Mouse (Mus musculus): ENCODE data around the gene Mthfd1l.
"Not testable (repeated sequence)": the region's sequence is repeated elsewhere in the genome, so short reads cannot be mapped to it uniquely, and the experiment has no call there.

Mthfd1l gene

DNA sequence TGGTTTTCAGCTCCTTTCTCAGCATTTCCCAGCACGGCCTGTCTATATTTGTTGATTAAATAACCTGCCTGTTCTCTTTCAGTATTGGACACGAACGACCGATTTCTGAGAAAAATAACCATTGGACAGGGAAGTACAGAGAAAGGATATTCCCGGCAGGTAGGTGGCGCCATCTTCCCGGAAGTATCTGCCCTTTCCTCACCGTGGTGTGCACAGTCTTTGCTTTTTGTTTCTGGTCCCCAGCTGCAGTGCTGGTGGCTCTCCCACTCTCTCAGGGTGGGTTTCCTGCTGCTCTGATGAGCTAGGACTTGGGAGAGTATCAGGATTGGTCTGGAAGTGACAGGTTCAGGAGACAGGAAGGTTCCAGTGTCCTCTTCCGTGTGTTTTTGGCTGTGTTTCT is 68.8 kb downstream of the Mthfd1l start:
- DNase-seq (ENCODE audit: low read depth, low spot score), result no peak

DNA sequence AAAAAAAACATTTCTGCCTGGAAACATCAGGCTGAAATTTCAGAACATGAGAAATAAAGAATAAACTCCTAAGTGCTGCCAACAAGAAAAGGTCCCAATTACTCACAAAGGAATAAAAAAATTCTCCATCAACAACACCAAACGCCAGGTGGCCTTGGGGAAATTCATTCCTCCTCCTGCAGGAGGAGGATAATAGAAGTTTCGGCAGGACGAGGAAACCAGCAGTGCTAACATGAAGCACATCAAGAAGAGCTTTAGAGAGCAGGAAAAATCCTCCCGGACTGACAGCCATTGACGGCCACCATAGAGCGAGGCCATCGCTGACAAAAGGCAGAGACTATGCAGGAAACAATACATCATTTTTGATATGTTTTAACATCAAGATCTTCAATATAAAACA is 71.5 kb downstream of the Mthfd1l start:
- DNase-seq (ENCODE audit: low read depth, low spot score), result no peak

DNA sequence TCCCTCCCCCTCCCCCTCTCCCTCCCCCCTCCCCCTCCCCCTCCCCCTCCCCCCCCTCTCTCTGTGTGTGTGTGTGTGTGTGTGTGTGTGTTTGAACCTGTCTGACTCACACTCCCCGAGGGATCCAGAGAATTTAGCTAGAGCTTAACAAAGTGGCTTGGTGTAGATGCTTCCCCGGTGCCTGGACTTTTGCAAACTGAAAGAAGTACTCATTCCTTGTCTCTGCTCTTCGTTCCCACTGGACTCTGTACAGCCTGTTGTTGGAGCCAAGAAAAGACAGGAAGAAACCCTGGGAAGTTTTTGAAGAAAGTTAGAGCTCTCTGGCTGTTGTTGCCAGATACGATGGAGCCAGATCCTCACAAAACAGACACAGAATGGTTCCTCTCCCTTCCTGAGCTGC is 73.6 kb downstream of the Mthfd1l start:
- no peak for DNase-seq (ENCODE audit: low read depth, low spot score)

DNA sequence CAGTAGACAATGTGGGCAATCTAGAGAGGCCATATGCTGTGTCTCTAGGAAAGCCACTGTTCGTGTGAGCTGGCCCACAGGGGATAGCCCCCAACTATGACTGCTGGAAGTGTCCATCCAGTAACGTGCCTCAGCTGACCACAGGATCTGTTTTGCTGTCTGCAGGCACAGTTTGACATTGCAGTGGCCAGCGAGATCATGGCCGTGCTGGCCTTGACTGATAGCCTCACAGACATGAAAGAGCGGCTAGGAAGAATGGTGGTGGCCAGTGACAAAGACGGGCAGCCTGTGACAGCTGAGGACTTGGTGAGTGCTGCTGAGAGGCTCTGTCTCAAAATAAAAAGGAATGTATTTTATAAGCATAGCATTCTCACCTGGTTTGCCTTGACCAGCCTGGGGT is 74.7 kb downstream of the Mthfd1l start:
- DNase-seq (ENCODE audit: low read depth, low spot score), result no peak

DNA sequence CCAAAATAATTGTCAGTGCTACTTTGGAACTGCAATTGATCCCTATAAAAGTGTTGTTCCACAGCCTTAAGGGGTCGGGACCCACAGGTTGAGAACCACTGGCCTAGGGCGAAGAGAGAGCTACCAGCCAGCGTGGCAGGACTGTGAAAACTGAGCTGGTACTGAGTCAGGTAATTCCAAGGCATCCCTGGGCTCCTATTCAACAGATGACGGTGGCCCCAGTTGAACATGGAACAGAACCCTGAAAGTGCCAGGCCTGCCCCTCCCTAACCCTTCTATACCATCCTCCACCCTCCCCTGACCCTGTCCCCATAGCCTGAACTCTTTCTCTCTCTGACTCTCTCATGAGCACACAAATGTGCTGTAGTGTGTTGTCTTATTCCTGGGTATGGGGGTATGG is 77.3 kb downstream of the Mthfd1l start:
- no peak for DNase-seq (ENCODE audit: low read depth, low spot score)

DNA sequence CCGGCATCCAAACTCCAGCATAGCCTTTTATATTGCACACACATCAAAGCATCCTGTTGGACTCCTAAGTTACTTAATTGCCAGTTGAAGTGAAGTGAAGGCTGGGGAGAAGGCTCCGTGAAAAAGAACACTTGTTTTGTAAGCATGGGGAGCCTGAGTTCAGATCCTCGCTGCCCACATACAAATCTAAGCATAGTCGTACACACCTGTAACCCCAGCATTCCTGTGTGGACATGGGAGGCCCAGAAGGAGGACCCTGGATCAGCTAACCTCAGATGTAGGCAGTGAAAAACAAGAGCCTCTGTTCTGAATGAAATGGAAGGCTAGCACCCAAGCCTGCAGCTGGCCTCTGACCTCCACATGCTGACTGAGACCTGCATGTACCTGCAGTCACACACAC is 79.8 kb downstream of the Mthfd1l start:
- no peak for DNase-seq (ENCODE audit: low read depth, low spot score)

DNA sequence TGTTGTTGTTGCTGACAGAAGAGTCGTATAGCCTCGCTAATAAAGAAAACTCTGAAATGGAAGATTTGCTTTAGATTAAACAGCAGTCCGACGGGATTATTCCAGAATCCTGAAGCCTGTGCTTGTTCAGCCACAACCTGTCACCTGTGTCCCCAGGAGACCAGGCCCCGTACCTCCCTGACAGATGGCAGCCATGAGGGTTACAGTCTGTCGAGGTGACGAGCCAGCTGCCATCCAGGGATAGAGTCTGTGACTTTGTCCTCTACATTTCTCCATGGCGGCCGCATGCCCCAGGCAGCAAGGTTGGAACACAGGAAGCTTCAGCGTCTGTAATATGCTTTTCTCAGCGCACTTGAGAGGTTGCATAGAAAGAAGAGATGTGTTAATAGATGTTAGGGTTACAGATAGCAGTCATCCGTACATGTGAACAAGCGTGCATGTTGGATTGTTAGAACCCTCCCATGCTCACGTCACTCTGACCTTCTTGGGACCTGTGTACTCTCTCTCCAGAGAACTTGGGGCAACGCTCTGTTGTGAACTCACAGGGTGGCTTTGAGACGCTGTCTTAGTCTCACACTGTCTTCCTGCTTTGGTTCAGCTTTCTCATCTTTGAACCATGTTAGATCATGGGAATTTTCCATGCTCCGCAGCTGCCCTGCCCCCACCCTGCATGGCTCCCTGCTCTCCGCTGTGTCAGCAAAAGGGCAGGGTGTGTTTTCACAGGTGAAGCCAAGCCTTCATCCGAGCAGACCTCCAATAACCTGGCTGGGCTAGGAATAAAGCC is 80.6 kb downstream of the Mthfd1l start:
- no peak for DNase-seq (ENCODE audit: low read depth, low spot score)

DNA sequence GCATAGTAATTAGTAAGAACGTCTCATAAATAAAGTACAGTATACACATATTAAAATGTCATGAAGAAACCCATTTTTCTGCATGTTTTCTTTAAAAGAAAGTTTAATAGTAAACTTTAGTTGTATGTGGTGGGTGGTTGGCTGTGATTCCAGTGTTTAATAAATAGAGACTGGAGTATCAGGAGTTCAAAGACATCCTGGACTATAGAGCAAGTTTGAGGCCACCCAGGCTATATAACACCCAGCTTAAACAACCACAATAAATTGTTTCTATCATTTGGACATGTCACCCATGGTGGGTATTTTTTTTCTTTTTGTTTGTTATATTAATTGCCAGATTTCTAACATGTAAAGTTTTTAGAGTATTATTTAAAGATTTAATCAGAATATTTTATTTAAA is 81.7 kb downstream of the Mthfd1l start:
- no peak for DNase-seq (ENCODE audit: low read depth, low spot score)

DNA sequence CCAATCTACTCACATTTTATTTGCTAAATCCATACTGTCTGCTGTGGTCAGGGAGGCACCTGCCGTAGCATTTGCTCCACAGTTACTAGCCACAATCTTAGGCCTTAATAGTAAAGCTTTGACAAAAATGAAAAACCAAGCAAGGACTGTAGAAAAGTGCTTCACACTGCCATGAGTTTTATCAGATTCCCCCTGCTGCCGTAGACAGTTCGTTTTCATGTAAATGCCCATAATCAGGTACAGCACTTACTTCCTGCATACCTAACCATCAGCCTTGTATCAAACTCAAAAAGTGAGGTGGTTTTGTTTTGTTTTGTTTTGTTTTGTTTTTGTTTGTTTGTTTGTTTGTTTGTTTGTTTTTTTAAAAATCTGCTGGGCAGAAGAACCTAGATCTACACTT is 84.5 kb downstream of the Mthfd1l start:
- no peak for DNase-seq (ENCODE audit: low read depth, low spot score)

DNA sequence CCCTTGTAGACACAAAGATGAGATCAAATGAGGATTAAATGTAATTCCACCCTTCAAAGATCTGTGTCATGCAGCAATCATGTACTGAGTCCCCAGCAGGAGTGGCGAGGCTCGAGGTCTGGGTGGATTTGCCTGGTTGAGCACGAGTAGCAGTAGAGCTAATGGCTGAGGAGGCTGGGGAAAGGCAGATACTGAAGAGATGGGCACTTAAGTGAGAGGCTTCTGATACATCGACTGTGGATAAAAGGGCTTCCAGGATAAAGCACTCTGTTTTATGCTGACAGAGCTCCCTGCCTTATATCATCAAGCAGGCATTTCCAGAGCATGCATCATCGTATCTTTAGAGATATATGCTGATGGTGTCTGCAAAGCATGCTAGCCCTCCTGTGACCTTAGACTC is 84.9 kb downstream of the Mthfd1l start:
- DNase-seq (ENCODE audit: low read depth, low spot score), result no peak

DNA sequence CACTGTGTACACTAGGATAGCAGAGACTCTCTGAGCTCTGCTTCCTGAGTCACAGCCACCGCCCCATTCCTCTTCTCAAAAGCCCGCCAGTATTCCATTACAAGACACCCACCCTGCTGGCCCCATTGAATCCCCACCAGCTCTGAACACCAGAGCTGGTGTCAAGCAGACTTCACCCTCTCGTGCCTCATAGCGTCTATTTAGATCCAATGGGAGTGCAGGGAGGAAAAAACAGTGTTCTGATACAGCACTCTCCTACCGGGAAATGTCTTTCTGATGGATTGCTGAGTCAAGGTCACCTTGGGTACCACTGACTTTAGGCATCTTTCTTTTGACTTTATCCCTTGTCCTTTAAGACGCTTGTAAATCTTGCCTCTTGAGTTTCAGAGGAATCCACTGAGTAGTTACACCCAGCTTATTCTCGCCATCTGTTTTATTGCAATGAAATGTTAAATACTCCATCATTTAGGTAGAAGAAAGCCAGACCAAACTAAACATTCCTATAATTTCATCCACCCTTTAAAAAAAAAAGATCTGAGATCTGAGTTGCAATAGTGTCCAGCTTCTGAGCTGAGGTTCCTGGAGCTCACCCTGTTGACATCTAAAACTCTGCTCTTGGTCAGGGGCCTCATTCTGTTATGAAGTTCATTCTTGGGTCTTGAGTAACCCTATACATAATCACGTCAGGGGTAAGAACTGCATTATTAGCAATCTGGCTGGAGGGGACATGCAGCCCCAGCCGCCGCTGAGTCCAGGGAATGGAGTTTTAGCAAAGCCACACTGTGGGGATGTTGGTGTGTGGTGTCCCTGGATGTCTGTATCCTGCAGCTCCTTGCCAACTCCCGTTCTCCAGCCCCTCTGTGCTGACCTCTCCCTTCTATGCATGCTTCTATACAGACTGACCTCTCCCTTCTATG is 88.4 kb downstream of the Mthfd1l start:
- no peak for DNase-seq (ENCODE audit: low read depth, low spot score)

DNA sequence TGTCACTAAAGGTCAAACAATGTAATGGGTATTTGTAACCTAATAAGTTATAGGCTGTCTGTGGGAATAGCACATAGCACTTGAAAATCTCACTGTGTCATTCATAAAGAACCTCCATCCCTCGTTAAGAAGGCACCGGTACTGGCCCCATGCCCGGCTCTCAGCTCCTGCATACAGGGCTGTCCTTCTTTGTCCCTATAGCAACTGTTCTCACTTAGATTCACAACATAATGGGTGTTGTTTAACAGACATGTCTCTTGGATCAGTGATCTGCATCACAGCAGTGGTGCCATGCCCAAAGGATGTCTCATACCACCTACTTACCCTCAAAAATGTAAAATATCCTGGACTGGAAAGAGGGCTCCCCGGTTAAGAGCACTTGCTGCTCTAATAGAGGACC is 90.6 kb downstream of the Mthfd1l start:
- DNase-seq (ENCODE audit: low read depth, low spot score), result no peak

DNA sequence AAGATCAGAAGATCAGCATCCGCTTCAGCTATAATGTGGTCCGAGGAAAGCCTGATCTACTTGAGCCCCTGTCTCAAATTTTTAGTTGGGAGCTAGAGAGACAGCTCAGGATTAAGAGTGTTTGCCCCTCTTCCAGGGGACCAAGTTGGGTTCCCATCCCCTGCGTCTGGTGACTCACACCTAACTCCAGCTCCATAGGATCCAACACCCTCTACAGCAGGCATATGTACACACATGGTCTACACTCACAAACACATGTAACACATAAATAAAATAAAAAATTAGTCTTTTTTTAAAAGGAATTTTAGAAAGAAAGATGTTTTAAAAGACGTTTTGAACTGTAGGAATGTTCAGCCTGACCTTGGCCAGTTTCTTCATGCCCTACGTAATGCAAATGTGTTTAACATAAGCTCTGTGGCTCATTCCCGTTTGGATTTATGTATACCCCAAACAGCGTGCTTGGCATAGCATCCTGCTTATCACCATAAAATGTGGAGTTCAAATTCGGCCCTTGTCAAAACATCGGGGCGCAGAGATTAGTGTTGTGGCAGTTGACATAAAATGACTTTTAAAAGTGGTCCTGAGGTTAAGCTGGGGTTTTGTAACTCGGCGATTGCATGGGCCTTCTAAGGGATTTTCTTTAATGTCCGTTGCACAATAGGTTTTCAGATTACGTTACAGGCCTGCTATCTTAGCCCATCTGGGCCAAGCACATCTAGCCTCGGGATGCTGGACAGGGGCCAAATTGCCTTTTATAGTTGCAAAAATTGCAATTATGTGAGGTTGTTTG is 92.6 kb downstream of the Mthfd1l start:
- DNase-seq (ENCODE audit: low read depth, low spot score), result no peak

DNA sequence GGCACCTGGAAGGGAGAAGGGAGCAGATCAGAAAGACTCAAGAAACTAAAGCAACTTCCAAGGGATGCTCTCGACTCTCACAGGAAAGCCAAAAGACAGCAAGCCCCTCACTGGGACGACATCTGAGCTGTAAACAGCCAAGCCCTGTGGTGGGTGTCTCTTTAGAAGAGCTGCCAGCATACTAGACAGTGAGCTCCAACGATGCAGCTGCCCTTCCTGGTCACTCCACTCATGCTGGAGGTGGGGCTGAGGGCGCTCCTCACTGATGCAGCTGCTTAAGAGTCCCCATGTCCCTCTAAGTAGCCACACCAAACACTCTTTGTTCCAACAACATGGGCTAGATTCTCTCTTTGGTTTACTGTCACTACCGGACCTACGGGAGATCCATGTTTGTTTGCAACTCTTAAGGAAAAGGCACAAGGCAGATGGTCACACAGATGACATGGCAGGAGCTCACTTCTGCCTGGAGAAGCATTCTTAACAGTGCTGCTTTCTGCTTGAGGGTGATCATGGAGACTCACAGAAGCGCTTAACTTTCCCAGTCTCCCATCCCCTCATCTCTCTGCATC is 96.4 kb downstream of the Mthfd1l start:
- no peak for DNase-seq (ENCODE audit: low read depth, low spot score)

DNA sequence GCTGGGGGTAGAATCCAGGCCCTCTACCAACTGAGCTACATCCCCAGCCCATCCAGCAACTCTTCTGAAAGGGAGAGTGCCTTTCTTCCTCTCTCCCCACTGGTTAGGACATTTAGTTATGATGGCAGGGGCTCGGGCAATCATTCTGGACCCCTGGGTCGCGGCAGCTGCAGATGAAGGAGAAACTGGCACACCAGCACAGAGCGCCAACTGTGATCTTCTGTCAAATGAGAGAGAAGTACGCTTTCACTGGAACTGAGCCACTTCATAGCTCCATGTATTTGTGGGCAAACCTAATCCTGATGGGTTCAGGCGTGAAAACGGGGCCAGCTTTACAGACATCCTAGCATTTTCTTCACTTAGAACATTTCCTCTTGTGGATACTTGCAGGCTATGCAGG is 97.1 kb downstream of the Mthfd1l start:
- DNase-seq (ENCODE audit: low read depth, low spot score), result no peak

DNA sequence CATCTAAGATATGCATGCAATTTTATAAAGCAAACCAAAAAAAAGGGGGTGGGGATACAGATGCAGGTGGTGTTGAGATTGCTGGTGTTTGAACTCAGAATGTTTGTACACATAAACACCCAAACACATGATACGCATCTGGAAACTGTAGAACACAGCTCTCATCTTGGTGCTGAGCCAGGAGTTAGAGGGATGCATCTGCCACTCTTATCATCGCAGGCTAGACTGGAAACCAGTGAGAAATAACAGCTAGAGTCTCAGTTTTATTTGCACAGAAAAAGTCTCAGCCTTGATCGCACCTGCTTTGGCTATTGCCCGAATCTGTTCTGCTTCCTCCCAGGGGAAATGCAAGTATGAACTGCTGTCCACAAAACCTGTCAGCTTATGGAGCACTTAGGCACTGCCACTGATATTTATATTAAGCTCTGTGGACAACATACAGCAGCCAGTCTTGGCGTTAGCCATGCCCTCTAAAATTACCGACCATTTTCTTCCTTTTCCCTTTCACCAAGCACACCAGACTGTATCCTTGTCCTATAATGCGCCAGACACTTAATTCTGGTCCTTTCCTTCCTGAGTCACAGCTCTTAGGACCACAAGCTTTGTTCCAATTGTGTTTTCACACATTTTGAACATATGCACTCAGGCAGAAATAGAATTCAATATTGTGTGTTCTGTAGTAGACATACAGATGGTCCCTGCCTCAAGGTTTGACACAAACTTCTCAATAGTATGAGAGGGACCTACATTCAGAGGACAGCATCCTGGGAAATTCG is 98.3 kb downstream of the Mthfd1l start:
- DNase-seq (ENCODE audit: low read depth, low spot score), result no peak

DNA sequence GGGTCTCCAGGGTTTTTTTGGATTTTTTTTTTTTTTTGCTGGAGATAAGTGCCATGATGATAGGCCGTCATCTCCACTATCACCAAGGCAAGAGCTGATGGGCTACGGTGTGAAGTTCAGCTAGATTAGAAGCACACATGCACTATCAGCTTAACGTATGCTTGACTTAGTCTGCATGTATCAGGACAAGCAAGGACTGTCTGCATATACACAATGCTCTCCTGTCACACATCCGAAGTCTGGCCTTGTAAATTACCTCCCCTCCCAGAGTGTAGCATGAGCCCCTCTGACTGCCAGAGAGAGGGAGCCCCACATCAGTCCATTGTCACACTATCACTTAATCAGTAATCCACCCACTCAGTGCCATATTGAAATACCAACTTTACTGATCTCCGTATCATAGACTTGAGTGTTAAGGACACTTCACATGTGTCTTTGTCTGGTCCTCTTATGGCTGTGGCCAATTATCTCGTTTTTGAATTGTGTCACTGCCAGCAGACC is 99.0 kb downstream of the Mthfd1l start:
- no peak for DNase-seq (ENCODE audit: low read depth, low spot score)

DNA sequence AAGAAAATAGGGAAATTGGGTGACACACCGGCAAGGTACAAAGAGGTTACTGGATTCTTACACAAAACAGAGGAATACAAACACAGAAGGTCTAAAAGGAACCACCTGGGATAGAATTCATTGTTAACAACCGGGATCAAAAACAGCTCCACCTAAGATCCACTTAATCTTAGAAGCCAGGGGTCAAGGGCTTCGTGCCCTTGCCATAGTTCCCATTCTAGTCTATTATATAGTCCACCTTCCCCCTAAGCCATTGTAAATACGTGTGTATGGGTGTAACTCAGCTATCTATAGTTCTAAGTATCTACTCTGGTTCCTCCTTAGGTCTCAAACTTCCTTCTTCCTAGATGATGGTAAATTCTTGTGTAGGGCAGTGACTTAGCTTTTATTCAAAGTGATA is 99.6 kb downstream of the Mthfd1l start:
- DNase-seq (ENCODE audit: low read depth, low spot score), result not testable (repeated sequence)

DNA sequence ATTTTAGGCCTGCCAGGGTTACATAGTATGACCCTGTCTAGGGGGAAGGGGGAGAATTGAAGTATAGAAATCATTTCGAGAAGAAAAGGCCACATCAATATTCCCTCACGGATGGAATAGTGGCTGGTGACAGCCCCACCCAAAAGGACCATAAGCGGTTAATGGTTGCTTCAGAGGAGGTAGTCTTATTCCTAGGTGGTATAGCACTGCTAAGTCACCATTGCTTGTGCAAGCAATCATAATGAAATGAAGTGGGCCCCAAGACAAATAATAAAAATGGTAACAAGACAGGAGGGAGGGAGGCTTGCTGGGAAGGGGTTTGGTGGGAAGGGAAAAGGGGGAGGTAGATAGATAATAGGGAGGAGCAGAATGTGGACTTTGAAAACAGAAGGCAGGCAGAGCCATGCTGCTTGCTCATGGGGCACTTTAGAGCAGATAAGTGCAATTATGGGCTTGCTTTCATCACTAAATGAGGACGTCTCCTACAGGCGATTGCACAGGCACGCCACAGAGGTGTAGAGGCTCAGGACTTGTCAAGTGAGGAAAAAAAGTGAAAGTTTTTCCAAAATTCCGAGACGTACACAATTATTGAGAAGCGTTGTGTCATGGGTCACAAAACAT is 105.4 kb downstream of the Mthfd1l start:
- DNase-seq (ENCODE audit: low read depth, low spot score), result no peak

DNA sequence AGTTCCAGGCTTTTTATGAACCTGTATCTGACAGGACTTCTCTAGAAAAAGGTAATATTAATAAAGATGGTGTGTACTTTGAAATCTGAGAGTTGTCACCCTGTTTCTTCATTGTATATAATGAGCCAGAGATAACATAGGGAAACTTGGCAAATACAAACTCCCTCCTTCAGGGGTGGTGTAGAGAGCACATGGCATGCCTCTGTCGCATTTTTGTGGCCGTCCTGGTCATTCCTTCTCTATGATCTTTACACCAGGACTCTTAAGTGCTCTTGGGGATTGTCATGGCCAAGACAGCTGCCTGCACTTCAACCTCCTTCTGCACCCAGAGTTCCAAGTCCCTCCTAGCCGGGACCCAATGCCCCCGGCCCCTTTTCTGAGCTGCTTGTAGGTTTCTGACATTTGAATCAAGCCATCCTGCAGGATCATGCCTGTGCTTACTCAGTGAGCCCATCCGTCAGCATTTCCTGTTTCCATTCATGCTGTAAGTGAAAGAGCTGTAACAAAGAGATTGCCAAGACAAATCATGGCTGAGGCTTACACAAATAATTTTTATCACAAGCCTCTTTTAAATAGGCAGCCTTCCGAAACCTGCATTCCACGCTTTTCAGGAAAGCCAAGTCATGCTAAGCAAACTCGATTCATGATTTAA is 106.2 kb downstream of the Mthfd1l start:
- DNase-seq (ENCODE audit: low read depth, low spot score), result no peak

Data from c-Kit-negative CD71-positive TER-119-positive erythroid progenitor cells, embryonic 14.5 days (primary cell).